In genomic region chr8:93812566-93813404, GRCm38 (mm10) we compare ENCODE assay signal across 9 mouse cellular contexts. TPM values are rescaled to one million over a fixed set of nuclear protein-coding genes. Genes with fewer than 3 reads are reported as not detected.
DNase-seq lines count a peak whose midpoint lies in the region; ATAC-seq and TF ChIP-seq lines count a peak whose summit lies in the region.
"Had no signal": no experiment of that assay in that cellular context is flagged by ENCODE, and none has a peak within 500 bp of the region (broad histone marks: within the 10 kb centered on the region; RNA-seq: fewer than 3 reads in every experiment).

No protein-coding gene starts in this region.

- peak; percentile 14 for DNase-seq in kidney, adult 11 months
- no peak for DNase-seq in kidney, postnatal 10 days
- peak; percentile 70 for DNase-seq in brain, embryonic 14.5 days (ENCODE audit: low read depth)
- DNase-seq in embryonic facial prominence, embryonic 14.5 days (ENCODE audit: low spot score) = no peak
- no peak for DNase-seq in limb, embryonic 14.5 days (ENCODE audit: low spot score)
- DNase-seq in ovary, postnatal 10 days (ENCODE audit: low spot score) = no peak
- DNase-seq in gastrocnemius, postnatal 25 days = no peak

- H3K27me3 ChIP-seq in embryonic facial prominence, embryonic 14.5 days (replicated peaks; ENCODE audit: control insufficient read depth, insufficient read depth, low read length) = peaks cover 18% of the 10 kb centered on the region
- H3K27me3 ChIP-seq in limb, embryonic 14.5 days (ENCODE audit: control insufficient read depth, insufficient read depth, low read length) = peaks cover 30% of the 10 kb centered on the region
- H3K27me3 ChIP-seq in stomach, embryonic 15.5 days (replicated peaks) = peaks cover 22% of the 10 kb centered on the region

- WGBS in embryonic facial prominence, embryonic 14.5 days = 8% methylated on average over 35 of the region's 35 CpGs
- 10% methylated on average over 35 of the region's 35 CpGs for WGBS in limb, embryonic 14.5 days
- 13% methylated on average over 35 of the region's 35 CpGs for WGBS in stomach, embryonic 15.5 days

- no peaks in the 10 kb centered on the region for H3K9me3 ChIP-seq in embryonic facial prominence, embryonic 14.5 days (ENCODE audit: control insufficient read depth, low read length)
- no peaks in the 10 kb centered on the region for H3K9me3 ChIP-seq in limb, embryonic 14.5 days (ENCODE audit: control insufficient read depth, low read length)
- no peaks in the 10 kb centered on the region for H3K9me3 ChIP-seq in stomach, embryonic 15.5 days

- H3K36me3 ChIP-seq in embryonic facial prominence, embryonic 14.5 days (ENCODE audit: control insufficient read depth, insufficient read depth, low read length) = no peaks in the 10 kb centered on the region
- H3K36me3 ChIP-seq in limb, embryonic 14.5 days (ENCODE audit: control insufficient read depth, insufficient read depth, low read length) = no peaks in the 10 kb centered on the region
- H3K36me3 ChIP-seq in stomach, embryonic 15.5 days = no peaks in the 10 kb centered on the region

- TF ChIP-seq POLR2A in brain, embryonic 14.5 days (IDR thresholded peaks at IDR 0.05; ENCODE audit: borderline replicate concordance, extremely low read depth, insufficient read depth, insufficient read length, poor library complexity, severe bottlenecking) = no peak
- no peak for TF ChIP-seq POLR2A in limb, embryonic 14.5 days (IDR thresholded peaks at IDR 0.05; ENCODE audit: borderline replicate concordance, extremely low read depth, insufficient read depth, insufficient read length)

- peak overlapping the region; percentile 93 for H3K4me2 ChIP-seq in embryonic facial prominence, embryonic 14.5 days (ENCODE audit: low read depth, low read length)
- H3K4me2 ChIP-seq in limb, embryonic 14.5 days (replicated peaks; ENCODE audit: low read depth, low read length, severe bottlenecking) = peak overlapping the region; percentile 60
- peak overlapping the region; percentile 88 for H3K4me2 ChIP-seq in stomach, embryonic 15.5 days

- peak; percentile 7 for ATAC-seq in embryonic facial prominence, embryonic 14.5 days (ENCODE audit: low read depth)
- 0 out of 2 replicates have a peak, but pooled peaks have one; percentile 1 for ATAC-seq in limb, embryonic 14.5 days (ENCODE audit: low FRiP score, low read depth)
- ATAC-seq in stomach, embryonic 15.5 days (ENCODE audit: insufficient read depth, low FRiP score, low read depth) = no peak

- no peak for TF ChIP-seq CTCF in brain, embryonic 14.5 days (IDR thresholded peaks at IDR 0.05; ENCODE audit: borderline replicate concordance, extremely low read depth, insufficient read depth, insufficient read length)

- peaks cover 22% of the 10 kb centered on the region for H3K4me1 ChIP-seq in embryonic facial prominence, embryonic 14.5 days (ENCODE audit: control insufficient read depth, insufficient read depth, low read length)
- peaks cover 14% of the 10 kb centered on the region for H3K4me1 ChIP-seq in limb, embryonic 14.5 days (ENCODE audit: control insufficient read depth, insufficient read depth, low read length)
- H3K4me1 ChIP-seq in stomach, embryonic 15.5 days = peaks cover 22% of the 10 kb centered on the region

- peak overlapping the region; percentile 28; the same call in 1 of the 2 replicates for H3K9ac ChIP-seq in embryonic facial prominence, embryonic 14.5 days (ENCODE audit: low read depth, low read length)
- H3K9ac ChIP-seq in limb, embryonic 14.5 days (ENCODE audit: low read depth, low read length, severe bottlenecking) = no peak overlapping the region
- H3K9ac ChIP-seq in stomach, embryonic 15.5 days = no peak overlapping the region

- H3K4me3 ChIP-seq in embryonic facial prominence, embryonic 14.5 days (ENCODE audit: low read depth, low read length) = peak overlapping the region; percentile 72
- peak overlapping the region; percentile 27 for H3K4me3 ChIP-seq in limb, embryonic 14.5 days (replicated peaks; ENCODE audit: low read length)
- H3K4me3 ChIP-seq in stomach, embryonic 15.5 days (replicated peaks) = peak overlapping the region; percentile 66

- H3K27ac ChIP-seq in embryonic facial prominence, embryonic 14.5 days (replicated peaks; ENCODE audit: low read depth, low read length) = no peak overlapping the region
- no peak overlapping the region for H3K27ac ChIP-seq in limb, embryonic 14.5 days (replicated peaks; ENCODE audit: low read depth, low read length)
- no peak overlapping the region for H3K27ac ChIP-seq in stomach, embryonic 15.5 days

RNA-seq across cellular contexts. Expression of gene Gnao1, which starts 3.0 kb away (rescaled TPM):
- polyA plus RNA-seq in brain, embryonic 14.5 days (2012; rRNA removed) = 323 and 443 TPM in 2 replicates
- 13.8 and 14.6 TPM in 2 replicates for polyA plus RNA-seq in embryonic facial prominence, embryonic 14.5 days (2014; fragmentation: Nextera tagmentation; extraction: Ambion mirVana)
- polyA plus RNA-seq in limb, embryonic 14.5 days (2012; rRNA removed) = 13.5 and 16.5 TPM in 2 replicates
- polyA plus RNA-seq in limb, embryonic 14.5 days (2014; fragmentation: Nextera tagmentation; extraction: Ambion mirVana) = 4.2 and 4.3 TPM in 2 replicates
- 14.9 and 15.1 TPM in 2 replicates for polyA plus RNA-seq in stomach, embryonic 15.5 days (2015; fragmentation: Nextera tagmentation; extraction: Ambion mirVana)
- 10 to 100 TPM in 1 of 2 experiments, 1 to 10 TPM in 1; 9.7 to 10.7 TPM for total RNA-seq in gastrocnemius, postnatal 25 days (2021)
- total RNA-seq: hematopoietic stem cell, adult 5-6 weeks had no signal

Comparison
In these comparisons a context has a peak if more than half of its experiments do, and no peak if none do; other contexts are left out.
1. DNase-seq: peak in kidney, adult 11 months (single experiment) and brain, embryonic 14.5 days (single experiment); none in kidney, postnatal 10 days (single experiment), embryonic facial prominence, embryonic 14.5 days (single experiment), limb, embryonic 14.5 days (single experiment), ovary, postnatal 10 days (single experiment) and gastrocnemius, postnatal 25 days (single experiment).
2. RNA of gene Gnao1, which starts 3.0 kb away (polyA plus RNA-seq): 323 to 443 TPM in brain, embryonic 14.5 days; 14.9 to 15.1 TPM in stomach, embryonic 15.5 days, 13.8 to 14.6 TPM in embryonic facial prominence, embryonic 14.5 days and 4.2 to 16.5 TPM in limb, embryonic 14.5 days; every median in the first group is over 10 times any median in the second.
3. Peak in every context shown above with its lines, with median percentiles within 50 percentile points of each other: H3K4me2 ChIP-seq and H3K4me3 ChIP-seq.